Mouse (Mus musculus): ENCODE measurements at regions not wholly inside any gene's neighbourhood (a gene's known extent, or its start where the extent isn't known, plus 50 kb on each side); places are given as distances from the start of the nearest gene placed in this dataset.

DNA sequence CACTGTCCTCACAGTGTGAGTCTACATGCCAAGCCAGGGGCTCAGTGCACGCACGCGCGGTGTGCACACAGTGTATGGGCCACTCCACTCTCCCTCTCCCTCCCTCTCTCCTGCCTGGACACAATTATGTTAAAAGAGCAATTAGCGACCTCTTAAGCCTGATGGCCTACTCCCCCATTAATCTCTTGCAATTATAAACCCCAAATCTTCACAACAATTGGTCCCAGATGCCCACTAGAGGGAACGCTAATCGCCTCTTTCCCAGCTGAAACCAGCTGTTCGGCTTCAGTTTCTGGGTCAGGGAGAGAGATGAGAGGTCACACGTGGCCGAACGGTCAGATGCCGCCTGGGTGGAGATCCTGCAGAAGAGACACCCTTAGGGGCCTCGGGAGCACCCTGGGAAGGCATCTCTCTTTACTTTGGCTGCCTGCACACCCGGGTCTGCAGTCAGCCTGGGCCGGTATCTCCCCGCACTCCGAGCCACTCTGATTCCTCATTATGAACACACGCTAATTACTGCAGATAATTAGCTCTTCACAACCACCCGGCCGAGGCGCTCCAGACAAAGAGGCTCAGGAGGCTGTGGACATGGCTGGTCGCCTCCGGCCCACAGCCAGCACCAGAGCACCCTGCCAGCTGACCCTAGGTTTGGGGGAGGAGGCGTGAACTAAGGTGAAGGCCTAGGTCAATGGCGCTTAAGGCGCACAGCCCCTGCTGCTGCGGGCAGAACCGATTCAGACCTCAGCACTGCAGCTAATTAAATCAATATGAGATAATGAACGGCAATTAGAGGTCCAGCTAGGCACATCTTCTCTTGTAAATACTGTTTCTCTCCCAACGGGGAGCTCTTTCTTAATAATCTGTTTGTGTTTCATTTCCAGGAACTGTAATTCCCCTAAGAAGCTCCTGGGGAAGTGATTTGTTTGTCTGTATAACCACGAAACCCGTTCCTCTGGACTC is 250.3 kb downstream of the Cryba4 start:
- no peak for ATAC-seq (replicated peaks; ENCODE audit: poor library complexity, severe bottlenecking)

GRCm38 (mm10) chr5:112002856-112003660 is 249.3 kb downstream of the Cryba4 start:
- ATAC-seq (replicated peaks; ENCODE audit: poor library complexity, severe bottlenecking) = no peak

DNA sequence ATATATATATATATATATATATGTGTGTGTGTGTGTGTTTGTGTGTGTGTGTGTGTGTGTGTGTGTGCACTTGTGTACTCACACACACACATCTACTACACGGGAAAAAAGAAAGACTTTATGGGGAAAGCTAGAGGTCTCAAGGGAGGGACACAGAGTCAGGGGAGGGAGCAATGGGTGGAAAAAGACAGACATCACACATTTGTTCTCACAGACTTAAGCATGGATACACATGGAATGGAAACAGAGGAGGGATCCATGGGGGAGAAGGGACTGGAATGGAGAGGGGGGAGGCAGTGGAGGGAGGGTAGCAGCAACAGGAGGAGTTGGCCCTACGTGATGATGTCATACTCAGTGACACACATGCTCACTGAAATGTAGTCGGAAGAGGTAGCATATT is 248.3 kb downstream of the Cryba4 start:
- no peak for ATAC-seq (replicated peaks; ENCODE audit: poor library complexity, severe bottlenecking)

GRCm38 (mm10) chr5:112012505-112013164 is 239.7 kb downstream of the Cryba4 start:
- ATAC-seq (replicated peaks; ENCODE audit: poor library complexity, severe bottlenecking) = no peak

DNA sequence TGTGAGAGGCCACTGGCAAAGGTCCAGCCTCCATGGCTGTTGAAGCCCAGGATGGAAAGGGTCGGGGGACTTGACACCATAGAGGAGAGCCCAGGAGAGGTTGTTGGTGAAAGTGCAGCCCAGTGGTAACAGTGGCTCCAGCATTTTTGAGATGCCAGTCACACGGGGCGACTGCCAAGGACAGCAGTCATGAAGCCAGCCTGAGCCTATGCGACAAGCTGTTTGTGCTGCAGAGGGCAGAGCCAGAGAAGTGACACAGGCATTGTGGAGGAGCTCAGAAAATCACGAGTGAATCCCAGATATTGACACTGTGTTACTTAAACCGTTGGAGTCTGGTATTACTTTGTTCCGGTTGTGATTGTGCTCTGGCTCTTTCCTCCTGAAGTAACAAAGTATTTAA is 233.4 kb downstream of the Cryba4 start:
- no peak for ATAC-seq (replicated peaks; ENCODE audit: poor library complexity, severe bottlenecking)

DNA sequence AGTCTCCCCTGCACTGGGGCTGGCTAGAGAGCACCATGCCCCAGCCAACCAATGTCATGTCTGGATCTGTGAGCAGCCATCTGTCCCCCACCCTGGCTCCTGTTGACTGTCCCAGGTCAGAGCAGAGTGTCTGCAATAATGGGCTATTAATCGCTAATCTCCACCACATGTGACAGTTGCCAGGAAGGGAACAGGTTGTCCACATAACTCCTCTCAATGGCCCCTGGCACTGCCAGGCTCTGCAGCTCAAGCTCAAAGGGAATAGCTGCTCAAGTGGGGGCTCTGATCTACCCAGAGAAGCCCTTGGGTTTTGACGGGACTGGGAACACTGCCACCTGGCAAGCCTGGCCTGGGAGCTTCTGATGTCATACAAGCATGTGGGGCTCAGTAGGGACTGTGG is 231.4 kb downstream of the Cryba4 start:
- no peak for ATAC-seq (replicated peaks; ENCODE audit: poor library complexity, severe bottlenecking)

GRCm38 (mm10) chr5:112029955-112030354 is 222.4 kb downstream of the Cryba4 start:
- no peak for ATAC-seq (replicated peaks; ENCODE audit: poor library complexity, severe bottlenecking)

DNA sequence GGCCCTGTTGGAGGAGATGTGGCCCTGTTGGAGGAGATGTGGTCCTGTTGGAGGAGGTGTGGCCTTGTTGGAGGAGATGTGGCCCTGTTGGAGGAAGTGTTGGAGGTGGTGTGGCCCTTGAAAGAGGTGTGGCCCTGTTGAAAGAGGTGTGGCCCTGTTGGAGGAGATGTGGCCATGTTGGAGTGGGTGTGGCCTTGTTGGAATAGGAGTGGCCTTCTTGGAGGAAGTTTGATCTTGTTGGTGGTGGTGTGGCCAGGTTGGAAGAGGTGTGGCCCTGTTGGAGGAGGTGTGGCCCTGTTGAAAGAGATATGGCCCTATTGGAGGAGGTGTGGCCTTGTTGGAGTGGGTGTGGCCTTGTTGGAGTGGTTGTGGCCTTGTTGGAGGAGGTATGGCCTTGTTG is 220.3 kb downstream of the Cryba4 start:
- ATAC-seq (replicated peaks; ENCODE audit: poor library complexity, severe bottlenecking) = no peak

- no peak for ATAC-seq (replicated peaks; ENCODE audit: poor library complexity, severe bottlenecking)
Observed at GRCm38 (mm10) chr5:112035426-112035825, 216.9 kb downstream of the Cryba4 start.

DNA sequence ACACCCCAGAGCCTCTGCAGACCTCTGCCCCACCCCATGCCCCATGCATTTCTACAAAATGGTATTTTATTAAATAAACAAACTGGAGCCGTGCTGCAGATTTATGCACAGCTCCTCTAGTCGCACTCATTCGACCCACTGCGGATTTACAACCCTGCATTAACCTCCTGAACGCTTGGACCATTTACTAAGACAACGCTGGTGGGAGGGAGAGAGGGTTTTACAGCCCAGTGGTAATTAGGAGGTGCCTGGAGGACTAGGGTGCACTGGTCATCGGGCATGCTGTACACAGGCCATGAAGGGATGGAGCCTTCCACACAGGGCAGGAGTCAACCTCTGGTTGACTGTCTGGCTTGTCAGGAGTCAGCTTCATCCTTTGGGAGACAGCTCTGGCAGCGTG is 215.2 kb downstream of the Cryba4 start:
- no peak for ATAC-seq (replicated peaks; ENCODE audit: poor library complexity, severe bottlenecking)

DNA sequence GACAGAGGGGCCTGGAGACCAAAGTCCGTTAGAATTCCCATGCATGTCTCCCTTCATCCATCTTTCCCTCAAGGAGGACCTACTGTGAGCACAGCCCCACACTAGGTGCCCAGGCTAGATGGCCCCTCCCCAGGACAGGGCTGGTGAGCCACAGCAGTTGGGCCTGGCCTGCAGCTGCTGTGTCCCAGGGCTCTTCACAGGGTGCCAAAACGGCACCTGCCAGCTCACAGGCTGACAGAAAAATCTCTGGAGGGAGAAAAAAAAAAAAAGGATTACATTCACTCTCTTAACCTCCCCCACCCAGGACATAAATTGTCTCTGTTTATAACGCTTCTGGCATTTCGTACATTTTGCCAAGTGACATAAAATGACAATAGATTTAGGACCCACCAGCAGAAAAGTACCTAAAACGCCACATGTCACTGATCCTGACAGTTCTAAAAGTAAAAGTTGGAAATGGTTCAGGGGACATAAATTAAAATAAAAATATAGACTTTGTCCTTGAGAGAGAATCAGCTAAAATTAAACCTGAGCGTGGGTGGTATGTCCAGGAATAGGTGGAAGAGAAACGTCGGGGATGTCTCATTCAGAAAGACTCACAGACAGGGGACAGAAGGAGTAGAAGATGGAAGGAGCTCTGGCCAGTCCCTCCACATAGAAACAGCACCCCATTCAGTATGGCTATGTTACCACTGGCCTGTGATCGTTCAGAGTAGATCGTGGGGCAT is 212.5 kb downstream of the Cryba4 start:
- no peak for ATAC-seq (replicated peaks; ENCODE audit: poor library complexity, severe bottlenecking)

DNA sequence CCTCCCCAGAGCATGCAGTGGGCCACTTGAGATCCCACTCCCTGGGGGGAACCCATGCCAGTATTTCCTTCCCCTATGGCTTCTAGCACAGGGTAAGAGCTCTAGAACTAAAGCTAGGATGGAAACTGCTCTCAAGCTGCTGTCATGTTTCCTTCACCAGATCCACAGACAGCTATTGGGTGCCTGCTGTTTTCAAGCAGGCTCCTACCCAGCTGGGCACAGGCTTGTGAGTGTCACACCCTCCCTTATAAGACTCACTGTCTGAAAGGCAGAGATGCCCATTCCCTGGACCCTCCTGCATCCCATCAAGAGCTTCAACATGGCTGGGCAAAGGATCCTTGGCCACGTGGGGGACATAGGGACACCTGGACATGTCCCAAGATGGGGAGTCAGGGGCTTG is 211.6 kb downstream of the Cryba4 start:
- no peak for ATAC-seq (replicated peaks; ENCODE audit: poor library complexity, severe bottlenecking)

GRCm38 (mm10) chr5:112041285-112041684 is 211.0 kb downstream of the Cryba4 start:
- no peak for ATAC-seq (replicated peaks; ENCODE audit: poor library complexity, severe bottlenecking)

GRCm38 (mm10) chr5:112042236-112042635 is 210.1 kb downstream of the Cryba4 start:
- no peak for ATAC-seq (replicated peaks; ENCODE audit: poor library complexity, severe bottlenecking)

DNA sequence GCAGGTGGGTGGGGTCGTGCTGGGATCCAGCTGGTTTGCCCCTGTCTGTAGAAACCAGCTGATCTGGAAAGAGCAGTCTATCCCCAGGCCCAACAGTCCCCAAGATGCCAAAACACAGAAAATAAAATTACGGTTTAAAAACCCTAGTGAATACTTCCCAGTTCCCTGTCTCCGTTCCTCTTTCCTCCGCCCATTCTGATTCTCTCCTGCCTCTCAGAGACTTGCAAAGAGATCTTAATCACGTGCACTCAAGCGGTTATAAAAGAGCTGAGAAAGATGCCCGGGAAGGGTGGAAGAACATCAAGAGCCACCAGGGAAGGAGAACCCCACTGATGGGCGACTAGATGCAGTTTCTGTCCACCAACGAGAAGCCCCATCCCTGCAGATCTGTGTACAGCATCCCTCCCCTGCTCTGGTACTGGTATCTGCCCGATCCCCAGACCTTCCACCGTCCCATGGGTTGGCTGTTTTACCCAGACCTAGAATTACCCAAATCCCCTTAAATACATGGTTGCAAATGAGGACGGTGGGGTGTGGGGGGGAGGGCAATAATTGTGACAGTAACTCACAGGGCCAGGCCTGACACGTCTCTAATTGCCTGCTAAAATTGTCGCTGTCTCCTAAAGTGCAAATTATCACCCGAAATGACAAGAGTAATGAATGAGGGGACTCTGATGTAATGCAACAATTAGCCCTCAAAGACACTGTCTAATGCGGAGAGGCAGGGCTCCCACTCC is 202.1 kb downstream of the Cryba4 start:
- ATAC-seq (replicated peaks; ENCODE audit: poor library complexity, severe bottlenecking) = no peak

DNA sequence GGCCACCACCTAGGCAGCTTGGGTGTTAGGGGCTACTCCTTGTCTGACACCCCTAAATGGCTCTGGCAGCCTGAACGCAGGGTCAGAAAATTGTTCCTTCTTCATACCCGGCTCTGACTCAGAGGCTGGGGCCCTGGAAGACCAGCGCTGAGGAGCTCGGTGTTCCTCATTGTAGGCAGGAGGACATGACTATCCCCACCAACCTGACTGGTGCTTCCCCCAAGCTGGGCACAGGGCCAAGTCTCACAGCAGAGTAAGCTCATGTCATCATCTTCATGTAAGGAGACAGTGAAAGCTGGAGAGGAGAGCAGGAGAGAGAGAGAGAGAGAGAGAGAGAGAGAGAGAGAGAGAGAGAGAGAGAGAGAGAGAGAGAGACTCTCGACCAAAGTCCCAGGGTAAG is 201.4 kb downstream of the Cryba4 start:
- no peak for ATAC-seq (replicated peaks; ENCODE audit: poor library complexity, severe bottlenecking)

GRCm38 (mm10) chr5:112051786-112052185 is 200.5 kb downstream of the Cryba4 start:
- no peak for ATAC-seq (replicated peaks; ENCODE audit: poor library complexity, severe bottlenecking)

DNA sequence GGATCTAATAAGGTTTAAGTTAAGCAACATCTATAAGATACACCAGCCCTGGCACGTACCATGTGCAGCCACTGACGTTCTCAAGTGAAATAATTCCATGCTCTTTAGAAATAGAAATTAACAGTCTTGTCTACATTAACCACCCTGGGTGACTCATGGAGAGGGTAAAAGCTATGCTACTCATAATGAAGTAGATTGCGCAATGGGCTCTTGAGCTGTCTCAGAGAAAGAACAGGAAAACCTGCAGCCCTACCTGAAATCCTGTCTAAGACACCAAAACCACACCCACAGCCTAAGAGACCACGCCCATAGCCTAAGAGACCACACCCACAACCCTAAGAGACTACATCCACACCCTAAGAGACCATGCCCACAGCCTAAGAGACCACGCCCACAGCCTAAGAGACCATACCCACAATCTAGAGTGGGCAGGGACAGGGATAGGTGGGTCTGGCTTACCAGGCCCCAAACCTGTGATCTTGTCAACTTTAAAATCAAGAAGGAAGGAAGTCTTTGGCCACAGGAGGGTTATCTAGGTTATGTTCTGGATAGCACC is 198.6 kb downstream of the Cryba4 start:
- no peak for ATAC-seq (replicated peaks; ENCODE audit: poor library complexity, severe bottlenecking)

- no peak for ATAC-seq (replicated peaks; ENCODE audit: poor library complexity, severe bottlenecking)
Observed at GRCm38 (mm10) chr5:112055018-112055417, 197.3 kb downstream of the Cryba4 start.
